Mouse (Mus musculus) T-cell, adult 2 months (primary cell): Measurements from ENCODE around the gene Camk2d.

Experiments
- DNase-seq: peaks from one replicate; pipeline ENCODE4 v3.0.0; 2022; ENCODE audit warnings: low spot score

Camk2d gene

GRCm38 (mm10) chr3:126596086-126596485 is at the start of gene Camk2d:
Camk2d (plus strand) TSS chr3:126596302.
- DNase-seq, result peak; percentile 99

- no peak for DNase-seq
Measured at GRCm38 (mm10) chr3:126547941-126548340, 48.2 kb upstream of the Camk2d start.

GRCm38 (mm10) chr3:126563646-126564045 is 32.5 kb upstream of the Camk2d start:
- no peak for DNase-seq

- no peak for DNase-seq
Measured at GRCm38 (mm10) chr3:126570628-126571027, 25.5 kb upstream of the Camk2d start.

GRCm38 (mm10) chr3:126572915-126573314 is 23.2 kb upstream of the Camk2d start:
- no peak for DNase-seq

- peak; percentile 16 for DNase-seq
Measured at GRCm38 (mm10) chr3:126575927-126576326, 20.2 kb upstream of the Camk2d start.

- no peak for DNase-seq
Measured at GRCm38 (mm10) chr3:126586134-126586533, 10.0 kb upstream of the Camk2d start.

GRCm38 (mm10) chr3:126587477-126587876 is 8.6 kb upstream of the Camk2d start:
- DNase-seq, result no peak

- peak; percentile 41 for DNase-seq
Measured at GRCm38 (mm10) chr3:126589556-126589955, 6.5 kb upstream of the Camk2d start.

- DNase-seq, result no peak
Measured at GRCm38 (mm10) chr3:126595456-126595855, 646 bp upstream of the Camk2d start.

GRCm38 (mm10) chr3:126596491-126597160 is 524 bp downstream of the Camk2d start:
- peak; percentile 82 for DNase-seq

GRCm38 (mm10) chr3:126597161-126597595 is 1.1 kb downstream of the Camk2d start:
- peak; percentile 45 for DNase-seq

- DNase-seq, result peak; percentile 45
Measured at GRCm38 (mm10) chr3:126597596-126598328, 1.7 kb downstream of the Camk2d start.

GRCm38 (mm10) chr3:126598329-126598676 is 2.2 kb downstream of the Camk2d start:
- peak; percentile 23 for DNase-seq

- no peak for DNase-seq
Measured at GRCm38 (mm10) chr3:126598881-126599280, 2.8 kb downstream of the Camk2d start.

GRCm38 (mm10) chr3:126599335-126599734 is 3.2 kb downstream of the Camk2d start:
- no peak for DNase-seq

- DNase-seq, result no peak
Measured at GRCm38 (mm10) chr3:126599936-126600335, 3.8 kb downstream of the Camk2d start.

GRCm38 (mm10) chr3:126602772-126603171 is 6.7 kb downstream of the Camk2d start:
- DNase-seq, result no peak

- DNase-seq, result no peak
Measured at GRCm38 (mm10) chr3:126604656-126605434, 8.7 kb downstream of the Camk2d start.

GRCm38 (mm10) chr3:126609310-126609709 is 13.2 kb downstream of the Camk2d start:
- no peak for DNase-seq

GRCm38 (mm10) chr3:126609795-126610451 is 13.8 kb downstream of the Camk2d start:
- DNase-seq, result peak; percentile 14

- no peak for DNase-seq
Measured at GRCm38 (mm10) chr3:126611624-126612023, 15.5 kb downstream of the Camk2d start.
